Mouse (Mus musculus) megakaryocyte-erythroid progenitor cell, adult 5-6 weeks (primary cell): ENCODE data around the gene Vangl1. TPM values are rescaled to one million over a fixed set of nuclear protein-coding genes. Genes with fewer than 3 reads are reported as not detected.
A peak's percentile ranks its signal among the peaks of the same experiment; 100 is the strongest.
"Not testable (repeated sequence)": the region's sequence is repeated elsewhere in the genome, so short reads cannot be mapped to it uniquely, and the experiment has no call there.

Experiments
- ATAC-seq: replicated peaks from 2 replicates; pipeline ENCODE4 v1.8.0; 2016; ENCODE audit warnings: mild to moderate bottlenecking, inconsistent platforms; ENCODE audit not compliant: severe bottlenecking, poor library complexity, low FRiP score, low TSS enrichment
- total RNA-seq, 2 experiments: library from RNA; stranded (forward) in 1 of 2; stranded (reverse) in 1 of 2; fragments of 200-1000, 215-1000 nt in 1 of 2; fragments of >200 nt in 1 of 2; fragmentation: Nextera tagmentation in 1 of 2; gene quantifications; 2 replicates each; pipeline ENCODE4 v1.2.3; 2014 to 2017

The Vangl1 gene
- total RNA-seq, 2 experiments from 2014 or later = 1.5 to 3.3 TPM

GRCm38 (mm10) chr3:102177837-102178615 lies 26.5 kb downstream of the Vangl1 start:
- ATAC-seq = no peak

GRCm38 (mm10) chr3:102176116-102176515 lies 28.4 kb downstream of the Vangl1 start:
- ATAC-seq = no peak

GRCm38 (mm10) chr3:102175701-102176100 lies 28.8 kb downstream of the Vangl1 start:
- no peak for ATAC-seq

GRCm38 (mm10) chr3:102174118-102174865 lies 30.2 kb downstream of the Vangl1 start:
- ATAC-seq = no peak

- 0 out of 2 replicates have a peak, but pooled peaks have one; percentile 24 for ATAC-seq
Measured at GRCm38 (mm10) chr3:102169197-102169905, 35.1 kb downstream of the Vangl1 start.

- peak; percentile 42 for ATAC-seq
Measured at GRCm38 (mm10) chr3:102167555-102168210, 36.8 kb downstream of the Vangl1 start.

- no peak for ATAC-seq
Measured at GRCm38 (mm10) chr3:102166794-102167193, 37.7 kb downstream of the Vangl1 start.

- no peak; the same call in 1 of the 2 replicates for ATAC-seq
Measured at GRCm38 (mm10) chr3:102166287-102166620, 38.2 kb downstream of the Vangl1 start.

- ATAC-seq = peak; percentile 94
Measured at GRCm38 (mm10) chr3:102165536-102166286, 38.8 kb downstream of the Vangl1 start.

GRCm38 (mm10) chr3:102164911-102165310 lies 39.6 kb downstream of the Vangl1 start:
- ATAC-seq = no peak

- ATAC-seq = not testable (repeated sequence)
Measured at GRCm38 (mm10) chr3:102163861-102164260, 40.6 kb downstream of the Vangl1 start.

GRCm38 (mm10) chr3:102159423-102160325 lies 44.8 kb downstream of the Vangl1 start:
- ATAC-seq = peak; percentile 58

GRCm38 (mm10) chr3:102158759-102159422 lies 45.6 kb downstream of the Vangl1 start:
- ATAC-seq = peak; percentile 57

GRCm38 (mm10) chr3:102157652-102158051 lies 46.8 kb downstream of the Vangl1 start:
- ATAC-seq = 0 out of 2 replicates have a peak, but pooled peaks have one; percentile 19

GRCm38 (mm10) chr3:102156737-102157136 lies 47.8 kb downstream of the Vangl1 start:
- no peak for ATAC-seq

GRCm38 (mm10) chr3:102154107-102154506 lies 50.4 kb downstream of the Vangl1 start:
- ATAC-seq = no peak

- no peak for ATAC-seq
Measured at GRCm38 (mm10) chr3:102152872-102153271, 51.6 kb downstream of the Vangl1 start.
